Mouse (Mus musculus) megakaryocyte progenitor cell, adult 5-6 weeks (primary cell): ENCODE results near the gene Col15a1. TPM values are rescaled to one million over a fixed set of nuclear protein-coding genes. Genes with fewer than 3 reads are reported as not detected.

Experiments used
- ATAC-seq: replicated peaks from 2 replicates; pipeline ENCODE4 v1.8.0; 2016; ENCODE audit warnings: mild to moderate bottlenecking, moderate TSS enrichment, inconsistent platforms; ENCODE audit not compliant: poor library complexity
- total RNA-seq, 2 experiments: library from RNA; stranded (forward) in 1 of 2; stranded (reverse) in 1 of 2; fragments of 157-497, 149-512 nt in 1 of 2; fragments of 200-1000 nt in 1 of 2; gene quantifications; 2 replicates each; pipeline versions ENCODE4 v1.2.3 to v1.2.4; 2015 to 2017

Gene Col15a1
- total RNA-seq, 2 experiments from 2014 or later, result 0.17 TPM; not detected in 1

DNA sequence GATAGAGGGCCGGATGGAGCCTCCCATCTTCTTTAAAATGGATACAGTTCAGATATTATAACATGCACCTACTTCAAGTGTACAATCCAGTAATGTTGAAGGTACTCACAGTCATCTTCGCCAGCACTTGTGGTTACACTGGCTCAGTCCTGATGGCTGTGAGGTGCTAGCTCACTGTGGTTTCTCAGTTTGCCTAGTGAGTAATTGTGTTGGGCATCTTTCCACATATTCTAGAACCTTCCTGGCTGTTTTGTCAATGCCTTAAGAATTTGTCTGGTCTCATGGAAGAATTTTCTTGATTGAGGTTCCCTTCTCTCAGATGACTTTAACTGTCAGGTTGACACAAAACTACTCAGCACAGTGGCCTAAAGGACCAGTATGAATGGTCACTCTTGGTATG, 92.7 kb downstream of the Col15a1 start:
- ATAC-seq, result no peak

DNA sequence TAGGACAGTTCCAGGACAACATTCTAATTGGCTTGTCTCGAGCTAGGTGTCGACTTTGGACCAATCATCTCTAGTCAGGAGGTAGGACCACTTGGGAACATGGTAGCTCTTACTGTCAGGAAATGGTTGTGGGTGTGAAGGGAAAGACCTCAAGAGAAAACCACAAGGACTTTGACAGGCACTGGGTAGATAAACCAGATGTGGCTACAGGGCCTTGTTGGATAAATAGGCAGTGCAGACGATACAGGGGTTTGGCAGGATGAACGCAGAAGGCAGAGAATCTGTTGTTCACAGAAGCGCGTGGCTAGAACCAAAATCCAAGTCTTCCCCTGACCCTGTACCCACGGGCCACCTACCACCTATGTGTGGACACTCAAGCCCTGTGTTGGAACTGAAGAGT, 94.6 kb downstream of the Col15a1 start:
- ATAC-seq, result peak; percentile 68

DNA sequence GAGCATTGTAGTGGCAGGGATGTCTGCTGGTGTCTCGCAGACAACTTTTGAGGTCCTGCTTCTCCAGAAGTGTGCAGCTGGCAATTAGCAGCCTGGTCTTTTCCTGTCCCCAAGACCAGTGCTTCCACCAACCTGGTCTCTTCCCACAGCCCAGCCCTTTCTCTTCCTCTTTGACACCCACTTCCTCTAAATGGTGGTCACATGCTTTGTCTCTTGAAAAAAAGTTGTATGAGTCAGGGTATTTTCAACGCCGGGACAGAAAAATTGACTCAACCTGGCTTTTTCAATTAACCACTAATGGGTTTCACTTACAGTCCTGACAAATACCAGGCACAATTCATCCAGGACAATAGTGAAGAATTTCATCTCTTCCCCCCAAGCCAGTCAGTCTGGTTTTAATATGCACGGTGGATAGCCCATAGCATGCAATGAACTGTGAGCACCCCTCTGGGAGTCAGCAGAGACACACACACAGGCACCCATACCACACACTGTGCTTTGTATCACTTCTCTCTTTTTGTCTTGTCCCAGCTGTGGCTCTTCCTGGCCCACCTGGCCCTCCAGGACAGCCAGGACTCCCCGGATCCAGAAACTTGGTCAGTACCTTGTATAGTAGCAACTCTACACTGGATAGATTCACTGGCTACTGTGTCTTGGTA, 95.5 kb downstream of the Col15a1 start:
- peak; percentile 83 for ATAC-seq

DNA sequence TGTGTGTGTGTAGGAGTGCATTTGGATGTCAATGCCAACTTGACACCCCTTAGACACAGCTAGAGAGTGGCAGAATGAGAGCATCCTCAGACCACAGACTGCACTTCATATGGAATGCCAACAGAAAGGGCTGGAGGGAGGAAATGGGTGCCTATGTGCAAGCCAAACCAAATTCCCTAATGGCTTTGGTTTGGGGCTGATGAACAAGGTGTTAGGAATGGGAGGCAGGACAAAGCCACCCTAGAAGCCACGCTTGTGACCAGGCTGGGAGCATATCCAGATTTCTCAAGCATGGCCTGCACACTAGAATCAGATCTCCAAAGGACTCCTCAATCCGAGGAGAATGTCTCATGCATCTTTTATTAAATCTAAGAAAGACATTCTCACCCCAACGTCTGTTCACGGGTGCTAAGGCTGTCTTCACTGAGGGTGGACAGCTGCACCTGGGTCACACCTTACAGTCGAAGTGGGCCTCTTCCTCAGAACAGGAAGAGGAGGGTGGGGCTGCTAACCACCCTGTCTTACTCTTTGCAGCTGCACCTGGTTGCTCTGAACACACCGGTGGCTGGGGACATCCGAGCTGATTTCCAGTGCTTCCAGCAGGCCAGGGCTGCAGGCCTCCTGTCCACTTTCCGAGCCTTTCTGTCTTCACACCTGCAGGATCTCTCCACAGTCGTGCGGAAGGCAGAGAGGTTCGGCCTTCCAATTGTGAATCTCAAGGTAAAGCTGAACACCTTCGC, 102.1 kb downstream of the Col15a1 start:
- ATAC-seq, result no peak

DNA sequence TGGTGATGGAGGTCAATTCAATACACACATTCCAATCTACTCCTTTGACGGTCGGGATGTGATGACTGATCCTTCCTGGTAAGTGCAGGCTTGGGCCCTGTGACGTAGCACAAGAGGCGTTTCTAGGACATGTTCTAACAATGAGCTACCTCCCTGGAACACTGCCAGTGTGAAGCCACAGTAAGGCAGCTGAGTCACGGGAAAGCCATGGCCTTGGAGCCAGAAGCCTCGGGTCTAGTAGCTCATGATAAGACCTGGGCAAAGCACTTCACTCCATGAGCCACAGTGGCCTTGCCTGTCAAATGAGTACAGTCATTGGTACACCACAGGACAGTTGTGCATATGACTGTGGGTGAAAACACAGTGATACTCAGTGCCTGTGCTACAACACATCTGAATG, 102.9 kb downstream of the Col15a1 start:
- ATAC-seq, result peak; percentile 71

DNA sequence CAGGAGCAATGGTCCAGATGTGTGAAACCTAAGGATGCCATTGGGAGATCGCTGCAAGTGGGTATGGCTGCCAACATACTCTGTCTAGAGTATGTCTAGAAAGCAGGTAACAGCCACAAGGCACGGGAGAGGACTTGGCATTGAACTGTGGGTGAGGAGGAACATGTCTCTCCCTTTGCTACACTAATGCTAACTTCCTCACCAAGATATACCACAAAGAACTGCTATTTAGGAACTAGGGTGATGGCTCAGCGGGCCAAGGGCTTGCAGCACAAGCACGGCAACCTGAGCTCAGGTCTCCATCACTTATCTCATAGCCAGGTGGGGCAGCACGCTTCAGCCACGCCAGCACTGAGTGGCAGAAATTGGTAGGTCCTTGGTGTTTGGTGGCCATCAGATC, 103.5 kb downstream of the Col15a1 start:
- ATAC-seq, result peak; percentile 21

DNA sequence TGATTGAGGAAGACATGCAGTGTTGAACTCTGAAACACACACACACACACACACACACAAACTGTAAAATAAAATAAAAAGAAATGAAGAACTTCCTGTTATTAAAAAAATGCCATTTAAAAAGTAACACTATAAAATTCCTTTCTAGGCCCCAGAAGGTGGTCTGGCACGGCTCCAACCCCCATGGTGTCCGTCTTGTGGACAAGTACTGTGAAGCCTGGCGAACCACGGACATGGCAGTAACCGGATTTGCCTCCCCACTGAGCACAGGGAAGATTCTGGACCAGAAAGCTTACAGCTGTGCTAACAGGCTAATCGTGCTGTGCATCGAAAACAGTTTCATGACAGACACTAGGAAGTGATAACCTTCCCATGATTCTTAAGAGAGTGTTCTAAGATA, 104.0 kb downstream of the Col15a1 start:
- no peak for ATAC-seq

DNA sequence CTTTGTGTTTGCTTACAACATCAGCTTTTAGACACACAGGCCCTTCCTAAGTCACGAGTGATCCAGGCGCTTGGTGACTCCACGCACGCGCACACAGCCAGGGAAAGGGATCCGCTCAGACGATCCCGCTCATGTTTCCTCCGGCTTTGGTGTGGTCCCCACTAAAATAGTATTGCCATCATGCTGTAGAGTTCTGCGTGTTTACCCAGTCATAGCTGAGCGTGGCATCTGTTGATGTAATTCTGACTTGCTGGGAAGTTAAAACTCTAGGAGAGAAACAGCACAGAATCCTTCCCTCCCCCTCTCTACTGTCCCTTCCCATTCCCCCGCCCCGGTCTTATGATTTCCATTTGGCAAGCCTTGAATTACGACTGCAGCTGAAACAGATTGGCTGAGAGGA, 104.7 kb downstream of the Col15a1 start:
- ATAC-seq, result no peak

DNA sequence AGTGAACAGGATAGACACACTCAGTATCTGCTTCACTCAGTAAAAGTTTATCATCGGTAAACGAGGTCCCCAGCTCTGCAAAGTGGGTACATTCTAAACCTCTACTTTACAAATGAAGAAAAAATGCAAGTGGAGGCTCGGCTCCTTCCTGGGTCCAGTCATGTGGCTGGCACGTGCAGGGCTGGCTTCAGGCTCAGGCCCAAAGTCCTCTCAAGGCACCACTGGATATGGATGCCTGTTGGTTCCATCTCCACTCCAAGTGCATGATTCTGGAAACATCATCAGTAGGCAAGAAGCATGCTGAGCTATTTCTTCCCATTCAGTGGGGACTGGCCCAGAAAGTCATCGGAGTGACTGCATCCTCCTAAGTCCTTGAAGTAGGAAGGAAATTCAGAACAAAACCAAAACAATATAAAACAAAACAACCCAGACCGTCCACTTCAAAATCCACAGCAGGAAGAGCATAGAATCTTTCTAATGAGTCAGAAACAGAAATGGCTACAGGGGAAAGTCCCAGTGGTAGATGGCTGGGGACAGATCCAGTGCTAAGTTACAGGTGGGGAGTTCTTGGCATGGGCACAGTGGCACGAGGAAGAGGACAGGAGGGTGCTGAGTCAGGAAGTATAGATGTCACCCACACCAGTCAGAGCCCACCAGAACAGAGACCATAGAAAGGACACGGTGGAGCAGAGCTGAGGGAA, 105.9 kb downstream of the Col15a1 start:
- no peak for ATAC-seq

DNA sequence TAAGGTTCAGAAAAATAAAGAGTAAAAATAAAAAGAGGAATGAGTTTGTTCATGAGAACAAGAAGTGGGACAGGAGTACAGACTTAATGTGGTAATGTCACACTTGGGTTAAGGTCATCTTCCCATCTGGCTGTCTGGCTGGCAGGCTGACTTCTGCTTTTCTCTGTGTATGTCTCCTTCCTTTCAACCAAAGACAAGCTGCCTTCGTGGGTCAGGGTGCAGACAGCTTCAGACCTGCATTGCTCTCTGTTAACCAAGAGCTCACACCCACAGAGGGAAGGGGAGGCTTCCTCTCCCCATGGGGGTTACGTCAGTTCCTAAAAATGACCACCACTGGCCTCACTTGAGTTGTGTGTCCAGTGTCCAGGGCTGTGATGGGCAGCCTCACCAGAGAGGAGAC, 107.5 kb downstream of the Col15a1 start:
- ATAC-seq, result peak; percentile 64

DNA sequence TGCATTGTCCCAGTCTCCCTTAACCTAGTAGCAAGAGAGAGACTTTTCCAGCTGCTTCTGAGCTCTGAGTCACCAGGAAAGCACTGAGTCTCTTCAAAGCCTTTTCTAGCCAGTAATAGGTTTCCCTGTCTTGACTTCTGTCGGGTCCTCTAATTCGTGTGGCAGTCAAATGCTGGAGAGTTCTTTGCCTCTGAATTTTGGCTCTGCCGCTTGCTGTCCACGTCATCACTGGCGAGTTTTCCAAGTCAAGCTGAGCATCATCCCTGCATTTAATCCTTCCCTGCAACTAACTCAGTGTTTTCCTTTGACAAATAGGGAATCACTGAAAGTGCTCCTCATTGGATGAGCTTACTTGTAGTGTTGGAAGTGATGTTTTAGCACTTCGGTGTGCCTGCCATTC, 108.5 kb downstream of the Col15a1 start:
- ATAC-seq, result no peak

DNA sequence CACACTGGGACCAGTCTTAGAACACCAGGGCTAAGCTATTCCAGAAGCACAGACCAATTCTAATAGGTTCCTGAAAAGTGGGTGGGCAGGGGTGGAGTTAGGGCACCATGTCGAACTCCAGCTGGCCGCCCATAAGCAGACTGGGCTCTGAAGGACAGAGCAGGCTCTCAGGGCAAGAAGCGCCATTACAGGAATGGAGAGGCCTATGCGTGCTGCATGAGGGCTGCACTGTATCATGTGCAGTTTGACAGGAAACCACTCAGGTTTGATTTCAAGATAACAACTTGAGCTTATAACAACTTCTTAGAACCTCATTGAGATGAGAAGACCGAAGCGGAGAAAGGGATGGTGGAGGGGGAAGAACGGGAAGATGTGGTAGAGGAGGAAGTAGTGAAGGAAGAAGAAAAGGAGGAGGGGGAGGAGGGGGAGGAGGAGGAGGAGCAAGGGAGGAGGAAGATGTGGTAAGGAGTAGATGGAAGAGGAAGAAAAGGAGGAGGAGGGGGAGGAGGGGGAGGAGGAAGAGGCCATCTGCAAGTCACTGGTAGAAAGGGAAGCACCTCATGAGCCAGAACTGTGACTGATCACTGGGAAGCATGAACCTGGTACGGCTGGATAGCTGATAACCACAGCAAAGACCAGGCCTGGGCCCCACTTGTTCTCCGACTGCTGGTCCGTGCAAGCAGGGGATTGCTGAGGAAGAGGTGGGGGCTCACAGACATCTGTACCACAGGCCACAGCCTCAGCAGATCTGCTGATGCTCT, 111.8 kb downstream of the Col15a1 start:
- peak; percentile 56 for ATAC-seq

DNA sequence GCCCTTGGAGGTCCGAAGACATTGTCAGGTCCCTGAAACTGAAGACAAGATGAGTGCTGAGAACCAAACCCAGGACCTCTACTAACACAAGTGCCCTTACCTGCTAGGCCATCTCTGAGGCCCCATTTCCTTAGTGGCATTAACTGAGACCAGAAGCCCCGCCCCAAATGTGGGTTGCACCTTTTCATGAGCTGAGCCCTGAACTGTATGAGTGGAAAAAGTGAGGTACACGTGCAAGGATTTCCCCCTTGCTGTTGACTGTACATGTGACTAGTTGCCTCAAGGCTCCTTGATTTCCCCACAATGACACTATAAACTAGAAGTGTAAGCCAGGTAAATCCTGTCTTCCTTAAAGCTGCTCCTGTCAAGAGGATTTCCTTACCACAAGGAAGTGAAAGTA, 114.4 kb downstream of the Col15a1 start:
- ATAC-seq, result no peak

DNA sequence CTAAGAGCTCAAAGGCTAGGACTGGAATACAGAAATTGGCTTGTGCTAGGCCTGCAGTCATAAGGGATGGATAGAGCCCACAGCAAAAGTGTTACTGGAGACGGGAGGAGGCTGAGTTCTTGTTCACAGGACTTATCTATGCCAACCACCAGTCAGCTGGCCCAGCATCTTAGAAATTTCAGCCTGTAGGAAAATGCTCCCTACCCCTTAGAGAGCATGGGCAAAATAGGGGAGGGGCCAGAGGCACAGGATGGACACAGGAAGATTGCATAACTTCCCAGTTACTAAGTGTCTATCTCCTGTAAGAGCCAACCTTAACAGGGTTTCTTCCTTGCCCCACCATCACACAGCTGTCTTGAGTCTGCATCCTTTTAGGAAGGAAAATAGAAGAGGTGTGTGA, 116.2 kb downstream of the Col15a1 start:
- peak; percentile 55; the same call in 1 of the 2 replicates for ATAC-seq

DNA sequence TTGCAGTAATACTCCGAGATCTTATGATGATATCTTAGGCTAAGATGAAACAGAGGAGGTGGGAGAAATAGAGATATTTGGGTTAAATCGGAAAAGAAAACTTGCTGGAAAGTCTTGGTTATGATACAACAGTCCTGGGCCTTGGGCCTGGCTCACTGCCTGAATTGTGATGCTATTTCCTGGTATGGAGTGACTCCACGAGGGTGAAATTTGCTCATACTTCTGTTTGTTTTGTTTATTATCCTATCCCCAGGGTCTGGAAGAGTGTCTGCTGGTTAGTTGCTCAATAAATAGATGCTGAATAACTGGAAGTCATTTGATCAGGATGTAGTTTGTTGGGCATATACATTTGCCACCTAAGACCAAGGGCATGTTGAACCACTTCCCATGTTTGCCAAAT, 119.8 kb downstream of the Col15a1 start:
- ATAC-seq, result no peak

DNA sequence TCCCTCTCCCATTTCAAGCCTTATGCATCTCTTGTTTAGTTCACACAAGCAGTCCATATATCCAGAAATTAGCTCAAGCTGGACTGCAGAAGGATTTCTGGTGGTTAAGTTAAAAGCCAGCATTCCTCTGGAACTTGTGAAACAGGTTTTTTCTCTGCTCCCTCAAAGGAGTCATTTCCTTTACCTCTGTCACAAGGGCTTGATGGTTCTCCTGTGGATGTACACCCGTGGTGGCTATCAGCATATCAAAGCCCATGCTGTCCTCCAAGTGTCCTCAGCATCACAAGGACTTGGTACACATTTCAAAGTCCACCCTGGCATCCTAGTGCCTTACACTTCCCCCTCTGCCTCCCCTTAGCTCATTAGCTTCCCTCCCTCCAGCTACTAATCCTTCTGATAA, 121.3 kb downstream of the Col15a1 start:
- ATAC-seq, result no peak

DNA sequence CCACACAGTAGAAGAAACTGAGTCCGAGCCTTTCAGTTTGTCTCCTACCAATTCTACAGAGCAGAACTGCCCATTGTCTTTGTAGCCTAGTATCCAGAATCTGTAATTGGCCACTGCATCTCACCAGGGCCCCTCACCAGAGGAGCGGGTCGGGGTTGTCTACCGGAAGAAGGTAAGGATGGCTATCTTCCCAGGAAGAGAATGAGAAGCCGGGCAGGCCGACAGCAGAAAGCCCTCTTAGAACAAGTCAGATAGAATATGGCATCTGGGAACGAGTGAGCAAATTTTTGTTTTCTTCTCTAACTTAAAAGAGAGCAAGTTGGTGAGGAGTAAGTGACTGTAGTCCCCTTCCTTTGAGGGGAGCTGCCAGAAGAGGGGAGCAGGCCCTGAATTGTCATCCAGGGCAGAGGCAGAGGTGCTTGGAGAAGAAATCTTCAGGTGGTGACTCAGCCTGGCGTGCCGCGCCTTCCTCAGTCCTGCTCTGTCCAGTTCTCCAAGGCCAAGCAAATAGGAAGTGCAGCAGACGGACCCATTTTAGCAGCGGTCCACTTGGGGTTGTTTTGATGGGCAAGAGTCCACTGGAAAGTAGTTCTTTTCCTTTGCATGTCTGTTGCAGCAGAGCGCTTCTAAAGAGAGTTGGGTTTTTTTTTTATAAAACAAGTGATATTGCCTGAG, 122.6 kb downstream of the Col15a1 start:
- ATAC-seq, result no peak

DNA sequence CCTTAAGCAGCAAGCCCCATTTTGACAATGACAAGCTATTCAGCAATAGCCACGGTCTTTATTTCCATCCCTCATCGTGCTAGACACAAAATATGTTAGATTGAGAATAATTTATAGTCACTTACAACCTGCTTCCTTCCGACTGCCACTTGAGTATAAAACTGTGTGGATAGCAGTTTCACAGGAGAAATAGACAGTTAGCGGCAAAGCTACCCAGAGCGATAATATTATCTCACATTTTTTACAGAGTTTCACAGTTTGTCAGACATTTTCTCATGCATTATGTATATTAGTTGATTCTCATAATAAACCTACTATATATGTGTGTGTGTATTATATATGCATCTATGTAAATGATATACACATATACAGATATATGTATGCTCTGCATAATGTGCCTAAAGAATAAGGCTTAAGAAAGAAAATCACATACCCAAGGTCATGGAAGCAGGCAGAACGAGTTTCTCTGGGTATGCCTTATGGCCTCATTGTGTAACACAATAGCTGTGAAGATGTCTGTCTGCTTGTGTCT, 124.9 kb downstream of the Col15a1 start:
- no peak for ATAC-seq

DNA sequence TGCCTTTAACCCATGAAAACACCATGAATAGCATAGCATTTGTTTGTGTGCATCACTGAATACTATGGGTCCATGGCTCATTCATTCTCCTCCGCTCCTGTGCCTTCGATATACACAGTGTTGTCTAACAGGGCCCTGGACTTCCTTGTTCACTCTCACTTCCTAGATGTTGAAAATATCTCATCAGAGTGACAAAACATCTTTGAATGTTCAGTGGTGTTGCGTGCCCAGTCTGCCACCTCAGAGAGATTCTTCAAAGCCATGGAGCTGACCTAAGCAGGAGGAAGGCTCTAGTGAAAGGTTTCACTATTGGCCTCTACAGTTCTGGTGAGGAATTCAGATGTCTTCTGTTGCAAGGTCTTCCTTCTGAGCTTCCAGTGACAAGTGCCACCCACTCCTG, 125.6 kb downstream of the Col15a1 start:
- ATAC-seq, result peak; percentile 60

DNA sequence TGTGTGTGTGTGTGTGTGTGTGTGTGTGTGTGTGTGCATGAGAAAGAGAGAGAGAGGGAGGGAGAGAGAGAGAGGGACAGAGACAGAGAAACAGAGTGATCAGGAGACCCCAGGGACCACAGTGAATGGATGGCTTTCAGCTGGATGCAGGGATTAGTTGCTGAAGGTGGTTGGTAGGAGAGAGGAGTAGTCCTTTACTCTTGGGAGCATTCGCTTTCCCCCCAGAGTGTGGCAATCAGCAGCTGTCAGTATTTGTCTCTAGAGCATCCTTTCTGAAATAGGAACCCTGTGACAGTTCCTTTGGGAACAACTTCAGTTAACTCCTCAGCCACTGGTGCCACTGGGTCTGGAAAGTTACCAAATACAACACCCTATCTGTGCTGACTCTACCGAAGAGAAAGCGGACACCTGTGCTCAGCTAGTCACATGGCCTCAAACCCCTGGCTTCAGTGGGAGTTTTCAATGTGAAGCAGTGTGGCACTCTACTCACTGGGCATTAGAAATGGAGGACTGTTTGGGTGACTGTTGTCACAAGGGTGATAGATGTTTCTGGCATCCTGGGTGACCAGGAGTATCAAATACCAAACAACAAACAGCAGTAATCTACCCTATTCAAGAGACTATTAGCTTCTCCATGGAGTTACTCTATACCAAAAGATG, 129.1 kb downstream of the Col15a1 start:
- ATAC-seq, result no peak
